Mouse (Mus musculus) thymus, adult 2 months (tissue): ENCODE measurements around the gene Nuak2. TPM values are rescaled to one million over a fixed set of nuclear protein-coding genes. Genes with fewer than 3 reads are reported as not detected.

Experiments used
- DNase-seq: peaks from one replicate; pipeline ENCODE4 v3.0.0; 2021
- H3K27ac ChIP-seq: fragments of 200-500 bp; 2 replicates; pipeline ENCODE4 v1.5.1; 2012; ENCODE audit warnings: low read length, control low read depth; ENCODE audit not compliant: control insufficient read depth, insufficient read depth
- H3K27me3 ChIP-seq: fragments of 200-500 bp; 2 replicates; pipeline ENCODE4 v1.6.1; 2012; ENCODE audit warnings: mild to moderate bottlenecking, low read length, moderate library complexity, mixed read lengths; ENCODE audit not compliant: control insufficient read depth, insufficient read depth
- H3K36me3 ChIP-seq: fragments of 200-500 bp; 2 replicates; pipeline ENCODE4 v1.6.1; 2012; ENCODE audit warnings: mild to moderate bottlenecking, low read length, moderate library complexity; ENCODE audit not compliant: control insufficient read depth, insufficient read depth
- H3K4me1 ChIP-seq: fragments of 200-500 bp; replicated peaks from 2 replicates; pipeline ENCODE4 v1.6.1; 2012; ENCODE audit warnings: low read length; ENCODE audit not compliant: control insufficient read depth, insufficient read depth
- H3K4me3 ChIP-seq: fragments of 200-500 bp; 2 replicates; pipeline ENCODE4 v1.5.1; 2012; ENCODE audit warnings: mild to moderate bottlenecking, low read length, control low read depth, moderate library complexity; ENCODE audit not compliant: control insufficient read depth, insufficient read depth
- CTCF ChIP-seq: fragments of 200-500 bp; IDR thresholded peaks from 2 replicates; pipeline ENCODE4 v1.5.1; 2012; ENCODE audit warnings: mild to moderate bottlenecking, control low read depth, low read length, moderate library complexity, borderline replicate concordance; ENCODE audit not compliant: control insufficient read depth, poor library complexity, insufficient read depth; ENCODE audit errors: extremely low read depth
- POLR2A ChIP-seq: fragments of 200-500 bp; IDR thresholded peaks from 2 replicates; pipeline ENCODE4 v1.6.1; 2012; ENCODE audit warnings: mild to moderate bottlenecking, low read length, control low read depth, moderate library complexity; ENCODE audit not compliant: control insufficient read depth, poor library complexity, insufficient read depth; ENCODE audit errors: extremely low read depth
- WGBS: fragments of 180-500 bp; shearing (Covaris S2); methylation state at CpG from one replicate; pipeline ENCODE4 v1.1.7; 2018; 5-methylcytosine and 5-hydroxymethylcytosine counted together
- polyA plus RNA-seq: library from polyadenylated mRNA; depleted of rRNA; stranded (reverse); fragments of >200 nt; gene quantifications from 2 replicates; pipeline ENCODE4 v1.2.3, GENCODE M21; 2012

Nuak2 gene
- polyA plus RNA-seq, 1 experiment: 5.6 TPM

DNA sequence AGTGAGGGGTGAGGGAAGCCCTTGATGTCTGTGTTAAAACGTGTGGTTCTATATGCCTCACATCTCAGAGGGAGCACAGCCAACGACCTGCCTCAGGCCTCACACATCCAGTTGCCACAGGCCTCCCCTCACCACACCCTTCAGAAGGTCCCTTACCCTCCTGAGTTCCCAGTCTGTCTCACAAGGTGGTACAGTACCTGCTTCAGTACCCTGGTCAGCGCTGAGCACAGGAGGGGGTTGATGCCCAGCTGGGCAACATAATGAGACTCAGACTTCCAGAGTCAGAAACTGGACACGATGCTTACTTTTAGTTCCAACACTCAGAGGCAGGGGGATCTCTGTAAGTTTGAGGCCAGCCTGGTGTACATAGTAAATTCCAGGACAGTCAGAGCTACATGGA is 9.1 kb upstream of the Nuak2 start:
- H3K4me1 ChIP-seq: peaks cover 5% of the 10 kb centered on the region; the same call in 1 of the 2 replicates
- 36% methylated on average over 4 of the region's 4 CpGs for WGBS
- H3K27ac ChIP-seq: no peak overlapping the region

DNA sequence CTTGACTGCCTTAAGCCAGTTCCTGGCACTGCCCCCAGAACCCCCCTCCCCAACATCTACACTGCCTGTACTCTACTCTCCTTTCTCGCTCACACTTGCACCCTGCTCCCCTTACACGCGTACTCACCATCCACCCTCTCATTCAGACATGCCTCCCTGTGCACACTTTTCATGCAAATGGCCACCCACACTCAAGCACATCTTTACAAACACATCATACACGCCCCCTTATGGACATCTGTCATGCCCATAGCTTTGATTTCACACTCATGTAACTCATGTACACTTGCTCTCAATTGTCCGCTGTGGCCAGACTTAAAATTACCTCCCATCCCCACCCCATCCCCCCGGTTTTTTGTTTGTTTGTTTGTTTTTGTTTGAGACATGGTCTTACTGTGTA is 8.0 kb upstream of the Nuak2 start:
- 91% methylated on average over 6 of the region's 6 CpGs for WGBS
- H3K4me1 ChIP-seq: peaks cover 5% of the 10 kb centered on the region; the same call in 1 of the 2 replicates
- H3K36me3 ChIP-seq: no peaks in the 10 kb centered on the region
- no peak overlapping the region for H3K4me3 ChIP-seq
- no peak overlapping the region for H3K27ac ChIP-seq
- no peak for TF ChIP-seq CTCF
- H3K27me3 ChIP-seq: no peaks in the 10 kb centered on the region
- no peak for DNase-seq

More for the DNA sequence above, 9.1 kb upstream of the Nuak2 start:
- Histone ChIP-seq H3K4me3 (no peak overlapping the region), H3K36me3 (no peaks in the 10 kb centered on the region), H3K27me3 (no peaks in the 10 kb centered on the region)
- no peak for DNase-seq
- TF ChIP-seq CTCF: no peak
- no peak for TF ChIP-seq POLR2A

DNA sequence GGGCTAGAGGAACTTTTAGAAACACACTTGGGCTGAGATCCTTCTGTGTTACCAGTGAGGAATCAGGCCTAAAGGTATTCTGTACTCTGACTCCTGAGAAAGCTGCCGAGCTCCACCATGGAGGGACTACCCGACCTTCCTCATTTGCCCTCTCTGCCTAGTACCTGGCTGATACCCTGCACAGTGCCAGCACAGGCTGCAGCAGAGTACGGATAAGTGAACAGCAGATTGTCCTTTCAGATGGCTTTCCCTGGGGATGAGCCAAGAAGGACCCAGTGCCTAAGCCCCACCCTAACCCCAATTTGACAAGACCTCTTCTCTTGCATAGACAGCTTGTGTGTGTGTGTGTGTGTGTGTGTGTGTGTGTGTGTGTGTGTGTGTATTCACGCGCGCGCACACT is 7.3 kb upstream of the Nuak2 start:
- DNase-seq: no peak
- Histone ChIP-seq H3K36me3 (no peaks in the 10 kb centered on the region), H3K27me3 (no peaks in the 10 kb centered on the region), H3K4me1 (peaks cover 5% of the 10 kb centered on the region; the same call in 1 of the 2 replicates), H3K27ac (no peak overlapping the region), H3K4me3 (no peak overlapping the region)
- TF ChIP-seq POLR2A: no peak
- no peak for TF ChIP-seq CTCF
- 88% methylated on average over 7 of the region's 7 CpGs for WGBS

DNA sequence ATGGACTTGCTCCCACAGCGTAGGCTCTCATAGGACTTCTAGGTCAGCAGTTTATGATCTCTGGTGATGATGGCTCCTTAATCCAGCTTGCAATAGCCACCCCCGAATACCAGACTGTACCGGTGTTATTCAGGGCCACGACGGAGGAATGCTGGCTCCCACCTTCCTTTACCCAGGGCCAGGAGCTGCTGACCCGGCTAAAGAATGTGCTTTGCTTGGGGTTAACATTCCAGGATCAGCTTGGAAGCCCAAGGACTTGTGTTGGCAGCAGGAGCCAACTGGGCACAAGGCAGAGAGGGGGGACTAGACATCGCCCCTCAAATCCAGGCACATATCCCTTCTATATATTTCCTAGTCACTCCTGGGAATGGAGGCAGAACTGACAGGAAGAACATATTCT is 5.2 kb upstream of the Nuak2 start:
- H3K27me3 ChIP-seq: no peaks in the 10 kb centered on the region; the same call in 1 of the 2 replicates

DNA sequence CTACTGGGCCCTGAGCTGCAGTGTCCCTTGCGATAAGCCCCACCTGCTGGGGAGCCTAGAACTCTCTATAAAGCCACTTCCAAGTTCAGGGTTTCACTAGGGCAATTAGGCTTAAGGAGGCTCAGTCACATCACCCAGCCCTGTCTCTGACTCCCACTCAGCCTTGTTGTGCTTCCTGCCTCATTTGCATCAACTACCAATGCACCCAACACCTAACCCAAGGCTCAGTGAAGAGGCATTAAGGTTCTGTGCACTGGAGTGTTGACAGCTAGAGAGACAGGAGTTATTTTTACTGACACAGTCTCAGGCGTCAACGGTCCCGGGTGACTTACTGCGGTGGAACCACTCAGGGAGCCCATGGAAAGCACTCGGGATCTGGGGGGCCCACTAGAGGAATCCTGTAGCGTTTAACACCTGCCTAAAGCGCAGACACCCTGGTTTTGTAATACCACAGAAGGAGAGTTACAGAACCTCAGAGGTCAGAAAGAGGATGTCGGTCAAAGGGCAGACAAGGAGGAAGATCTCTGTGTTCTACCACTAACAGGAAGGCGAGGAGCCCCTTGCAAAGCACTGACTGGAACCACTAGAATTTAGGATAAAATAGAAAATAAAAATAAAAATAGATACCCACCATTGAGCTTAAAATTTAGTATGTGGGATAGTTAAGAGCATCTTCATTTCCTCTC is 4.6 kb upstream of the Nuak2 start:
- WGBS: 11% methylated on average over 10 of the region's 10 CpGs
- Histone ChIP-seq H3K27ac (no peak overlapping the region), H3K4me1 (peaks cover 5% of the 10 kb centered on the region; the same call in 1 of the 2 replicates), H3K27me3 (no peaks in the 10 kb centered on the region; the same call in 1 of the 2 replicates), H3K36me3 (no peaks in the 10 kb centered on the region), H3K4me3 (no peak overlapping the region)
- no peak for DNase-seq
- TF ChIP-seq POLR2A: no peak
- TF ChIP-seq CTCF: no peak

More for the DNA sequence above, 5.2 kb upstream of the Nuak2 start:
- TF ChIP-seq POLR2A: no peak
- TF ChIP-seq CTCF: no peak
- WGBS: 87% methylated on average over 7 of the region's 7 CpGs
- DNase-seq: no peak
- Histone ChIP-seq H3K4me1 (peaks cover 5% of the 10 kb centered on the region; the same call in 1 of the 2 replicates), H3K27ac (no peak overlapping the region), H3K4me3 (no peak overlapping the region), H3K36me3 (no peaks in the 10 kb centered on the region)

DNA sequence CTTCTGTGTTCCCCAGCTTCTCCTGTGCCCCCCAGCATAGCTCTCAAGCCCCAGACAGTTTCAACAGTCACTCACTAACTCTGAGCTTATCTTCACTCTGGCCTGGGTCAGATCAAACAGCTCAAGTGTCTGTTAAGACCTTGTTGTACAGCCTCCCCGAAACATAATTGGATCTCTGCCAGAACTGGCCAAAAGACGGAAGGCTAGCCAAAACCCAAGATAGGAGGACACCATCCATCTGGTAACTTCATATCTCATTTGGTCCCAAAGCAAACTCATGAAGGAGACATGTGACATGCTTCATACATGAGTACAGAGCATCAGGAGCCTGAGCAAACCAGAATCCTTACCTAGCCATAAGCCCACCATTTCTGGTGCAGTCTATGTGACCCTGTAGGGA is 3.9 kb upstream of the Nuak2 start:
- no peak for DNase-seq
- Histone ChIP-seq H3K4me3 (no peak overlapping the region), H3K27ac (no peak overlapping the region), H3K27me3 (no peaks in the 10 kb centered on the region; the same call in 1 of the 2 replicates), H3K4me1 (peaks cover 5% of the 10 kb centered on the region; the same call in 1 of the 2 replicates), H3K36me3 (no peaks in the 10 kb centered on the region)
- TF ChIP-seq POLR2A (no peak), CTCF (no peak)
- 56% methylated on average over 2 of the region's 2 CpGs for WGBS
